Mouse (Mus musculus): Measurements from ENCODE around the gene Kctd21. TPM values are rescaled to one million over a fixed set of nuclear protein-coding genes. Genes with fewer than 3 reads are reported as not detected.

Gene Kctd21
- total RNA-seq, 2 experiments from 2014 or later: 4.1 to 4.9 TPM

DNA sequence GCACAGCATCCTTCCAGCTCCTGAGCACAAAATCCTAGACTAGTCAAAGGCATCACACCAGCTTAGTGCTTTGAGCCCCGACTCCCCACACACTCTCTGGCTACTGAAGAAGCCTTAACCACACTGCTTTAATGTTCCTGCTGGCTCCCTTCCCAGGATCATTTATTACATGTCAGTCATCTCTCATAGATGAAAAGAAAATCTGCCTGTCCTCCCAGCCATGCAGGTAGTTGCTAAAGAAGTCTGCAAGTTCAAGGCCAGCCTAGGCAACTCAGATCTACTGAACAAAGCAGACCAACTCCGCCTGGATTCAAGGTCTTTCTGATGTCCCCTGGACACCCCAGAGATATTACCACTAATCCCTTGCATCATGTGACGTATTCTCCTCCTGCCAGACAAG lies 14.4 kb upstream of the Kctd21 start:
- no peak for DNase-seq

DNA sequence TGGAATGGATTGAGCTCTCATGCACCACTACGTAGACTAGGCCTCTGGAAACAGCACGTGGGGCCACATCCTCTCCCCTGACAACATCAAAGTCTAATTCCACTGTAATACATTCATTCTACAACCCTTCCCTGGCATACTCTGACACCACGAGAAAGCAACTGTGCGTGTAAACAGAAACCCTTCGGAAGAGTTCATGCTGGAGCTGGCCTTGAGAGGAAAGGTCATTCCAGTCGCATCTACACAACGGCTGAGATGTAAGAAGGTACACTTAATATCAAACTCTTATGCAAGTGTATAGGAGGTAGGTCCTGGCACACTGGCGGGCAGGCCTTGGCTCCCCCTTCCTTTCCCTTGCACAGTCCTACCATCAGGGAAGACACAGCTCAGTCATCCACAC lies 7.8 kb upstream of the Kctd21 start:
- DNase-seq: no peak

DNA sequence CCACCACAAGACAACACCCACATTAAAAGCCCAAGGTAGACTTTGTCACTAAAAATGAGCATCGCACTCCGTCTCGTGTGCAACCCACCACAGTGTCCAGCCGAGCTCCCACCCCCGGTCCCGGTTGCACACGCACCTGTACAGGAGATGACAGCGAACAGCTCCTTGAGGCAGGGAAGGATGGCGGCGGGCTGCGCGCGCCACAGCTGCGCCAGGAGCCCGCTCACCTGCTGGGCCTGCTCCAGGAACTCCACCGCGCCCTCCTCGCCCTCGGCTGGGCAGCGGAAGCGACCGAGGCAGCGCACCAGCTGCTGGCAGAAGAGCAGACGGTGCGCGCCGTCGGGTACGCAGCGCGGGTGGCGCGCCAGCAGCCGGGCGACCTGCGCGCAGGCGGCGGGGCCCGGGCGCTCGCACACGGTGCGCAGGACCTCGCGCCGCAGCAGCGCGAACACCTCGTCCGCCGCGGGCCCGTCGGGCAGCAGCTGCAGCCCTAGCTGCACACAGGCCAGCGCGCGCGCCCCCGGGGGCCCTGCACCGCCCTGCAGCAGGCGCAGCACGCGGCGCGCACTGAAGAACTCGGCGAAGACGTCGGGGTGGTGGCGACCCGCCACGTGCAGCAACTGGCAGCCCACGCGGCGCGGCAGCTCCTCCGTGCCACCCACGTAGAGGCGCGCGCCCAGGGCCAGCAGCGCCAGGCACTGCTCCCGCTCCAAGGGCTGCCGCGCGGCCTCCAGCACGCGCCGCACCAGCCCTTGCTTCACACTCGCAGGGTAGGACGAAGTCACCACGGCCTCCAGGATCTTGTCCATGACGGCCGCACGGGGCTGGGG lies 6.8 kb upstream of the Kctd21 start:
- no peak for DNase-seq

DNA sequence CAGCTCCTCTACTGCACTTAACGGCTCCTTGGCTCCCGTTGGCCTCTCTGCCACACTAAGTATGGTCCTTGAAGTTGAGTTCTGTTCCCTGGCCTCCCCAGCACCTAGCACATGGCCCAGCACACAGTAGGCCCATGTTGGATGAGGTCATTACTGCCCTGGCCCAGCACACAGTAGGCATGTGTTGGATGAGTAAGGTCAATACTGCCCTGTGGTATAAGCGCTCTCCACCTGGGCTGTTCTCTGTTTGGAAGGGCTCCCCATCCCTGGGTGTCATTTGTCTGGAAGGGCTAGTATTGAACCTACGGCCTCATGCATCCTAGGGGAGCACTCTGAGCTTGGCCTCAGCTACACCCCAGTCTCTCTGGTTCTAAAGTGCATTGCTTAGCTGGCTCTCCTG lies 4.8 kb upstream of the Kctd21 start:
- DNase-seq: no peak

DNA sequence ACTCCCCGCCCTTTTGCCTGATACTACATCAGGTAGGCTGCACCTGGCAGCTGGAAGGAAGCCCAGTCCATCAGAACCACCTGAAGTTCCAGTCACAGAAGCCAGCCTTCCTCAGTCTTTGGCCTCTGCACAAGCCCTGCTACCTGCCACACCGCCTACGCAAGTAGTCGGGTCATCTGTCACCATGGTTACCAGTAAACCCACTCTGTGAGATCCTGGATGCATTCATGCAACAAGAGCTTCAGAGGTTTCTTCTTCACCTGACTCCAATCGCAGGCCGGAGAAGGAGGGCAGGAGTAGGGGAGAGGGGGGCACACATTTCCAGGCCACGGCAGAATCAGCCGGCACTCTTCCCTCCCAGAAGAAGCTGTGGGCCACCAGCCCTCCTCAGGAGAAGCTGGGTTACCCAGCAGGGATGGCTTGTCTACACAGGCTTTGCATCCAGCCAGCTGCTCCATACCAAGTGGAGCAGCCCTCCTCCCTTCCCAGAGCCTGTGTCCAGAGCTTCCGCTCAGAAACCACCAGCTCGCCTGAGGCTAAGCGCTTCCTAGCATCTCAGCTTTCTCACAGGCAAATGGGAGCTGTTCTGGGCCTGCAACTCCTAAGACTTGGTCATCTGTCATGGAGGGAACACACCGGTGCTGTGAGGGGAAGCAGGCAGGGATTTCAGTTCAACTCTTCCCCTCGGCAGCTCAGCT lies 3.1 kb upstream of the Kctd21 start:
- DNase-seq: no peak

DNA sequence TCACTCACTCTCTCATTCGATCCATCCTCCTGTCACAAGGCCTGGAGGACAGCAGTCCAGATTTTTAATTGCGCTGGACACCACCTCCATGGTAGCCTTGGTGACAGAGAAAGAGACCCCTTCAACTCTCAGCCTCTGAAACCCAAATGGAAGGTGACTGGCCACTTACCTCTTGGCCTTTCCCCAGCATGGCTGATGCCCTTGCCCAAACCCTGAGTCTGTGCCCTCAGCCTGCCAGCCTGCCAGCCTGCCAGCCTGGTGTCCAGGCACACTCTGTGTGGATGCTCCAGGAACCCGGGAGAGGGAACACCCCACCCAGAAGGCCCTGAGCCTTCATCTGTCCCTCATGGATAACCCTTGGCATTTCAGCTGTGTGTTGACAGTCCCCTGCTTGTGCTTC lies 2.5 kb upstream of the Kctd21 start:
- DNase-seq: no peak

DNA sequence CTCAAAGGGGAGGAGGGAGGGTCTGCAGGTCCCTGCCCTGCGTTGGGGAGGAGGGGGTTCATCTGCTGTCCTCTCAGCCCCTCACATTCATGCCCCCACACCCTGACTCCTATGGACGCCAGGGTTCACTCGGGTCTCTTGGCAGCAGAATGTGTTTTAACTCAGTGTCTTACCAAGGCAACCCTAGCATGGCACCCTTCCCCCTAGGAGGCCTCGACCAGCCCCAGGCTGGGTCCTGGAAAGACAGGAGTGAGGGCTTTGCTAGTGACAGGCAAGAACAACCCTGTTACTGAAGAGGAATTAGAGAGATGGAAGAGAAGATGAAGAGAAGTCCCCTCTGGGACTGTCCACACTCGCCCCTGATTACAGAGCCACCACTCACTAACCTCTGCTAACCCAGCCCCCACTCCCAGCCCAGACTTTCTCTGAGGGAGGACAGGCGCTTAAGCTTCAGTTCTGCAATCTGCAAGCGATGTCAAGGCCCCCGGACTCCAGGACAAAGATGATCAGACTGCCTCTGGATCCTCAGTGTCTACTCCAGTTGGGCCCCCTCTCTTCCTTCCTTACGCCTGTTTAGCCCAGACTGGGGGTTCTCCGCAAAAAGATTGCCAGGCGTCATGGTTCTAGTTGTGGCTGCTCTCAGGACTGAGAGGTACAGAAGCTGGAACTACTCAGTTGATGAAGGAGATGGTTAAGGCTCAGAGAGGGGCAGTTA lies 1.0 kb upstream of the Kctd21 start:
- no peak for DNase-seq

DNA sequence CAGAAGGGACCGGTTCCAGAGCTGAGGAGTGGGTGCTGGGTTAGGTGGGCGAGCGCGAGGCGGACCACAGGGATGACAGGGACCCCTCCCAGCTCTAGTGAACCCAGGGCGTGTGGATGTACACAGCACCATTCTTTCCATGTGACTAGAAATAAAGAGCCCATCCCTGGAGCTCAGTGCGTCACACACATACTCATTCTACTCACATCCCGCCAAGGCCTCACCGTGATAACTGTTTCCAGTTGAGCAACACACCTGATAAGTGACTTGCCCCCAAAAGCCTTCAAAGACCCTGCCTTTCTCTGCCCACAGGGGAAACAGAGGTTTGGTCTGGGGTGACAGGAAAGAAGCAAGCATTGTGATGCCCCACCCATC lies 527 bp downstream of the Kctd21 start:
- no peak for DNase-seq

DNA sequence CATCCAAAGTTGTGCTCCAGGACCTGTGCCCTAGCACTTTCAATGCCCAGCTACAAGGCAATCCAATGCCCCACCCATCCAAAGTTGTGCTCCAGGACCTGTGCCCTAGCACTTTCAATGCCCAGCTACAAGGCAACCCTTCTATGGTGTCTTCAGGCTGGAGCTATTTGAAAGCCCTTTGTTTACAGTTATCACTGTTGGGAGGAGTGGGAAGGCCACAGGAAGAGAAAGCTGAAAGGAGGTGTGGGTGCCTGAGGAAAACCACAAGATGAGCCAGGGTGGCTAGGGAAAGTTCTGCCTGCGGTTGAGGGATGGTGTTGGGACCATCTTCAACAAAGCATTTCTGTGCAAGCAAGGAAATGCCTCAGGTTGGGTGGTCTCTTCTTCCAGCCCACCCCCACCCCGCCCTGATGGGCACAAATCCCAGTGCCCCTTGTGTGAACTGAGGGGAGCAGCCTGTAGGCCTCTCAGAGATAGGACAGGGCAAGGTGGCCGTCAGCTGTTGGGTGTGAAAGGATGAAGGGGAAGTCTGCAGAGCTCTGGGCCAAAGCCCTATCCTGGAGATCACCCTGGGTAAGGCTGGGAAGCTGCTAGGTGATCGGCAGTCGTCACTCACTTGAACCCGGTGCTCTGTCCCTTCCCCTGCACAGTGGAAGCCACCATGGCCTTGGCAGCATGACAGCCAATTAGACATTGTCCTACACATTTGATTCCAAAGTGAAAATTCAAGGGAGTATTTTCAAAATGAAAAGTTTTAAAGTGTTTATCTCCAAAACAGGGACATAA lies 1.2 kb downstream of the Kctd21 start:
- DNase-seq: no peak

DNA sequence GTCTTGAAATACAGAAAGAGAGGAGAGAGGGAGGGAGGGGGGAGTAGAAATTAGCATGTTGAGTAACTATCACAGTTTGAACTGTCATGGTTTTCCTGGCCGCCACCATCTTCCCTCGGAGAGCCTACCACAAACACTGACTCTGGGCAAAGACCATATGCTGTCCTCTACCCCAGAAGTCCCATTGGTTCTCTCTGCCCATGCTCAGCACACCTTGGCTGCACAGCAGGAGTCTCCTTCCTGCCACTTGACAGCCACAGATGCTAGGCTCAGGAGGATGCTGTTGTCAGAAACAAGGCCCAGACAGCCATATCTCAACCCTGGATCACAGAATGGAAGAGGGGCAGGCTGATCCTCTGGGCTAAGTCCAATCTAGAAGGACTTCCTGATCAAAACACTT lies 2.3 kb downstream of the Kctd21 start:
- no peak for DNase-seq

DNA sequence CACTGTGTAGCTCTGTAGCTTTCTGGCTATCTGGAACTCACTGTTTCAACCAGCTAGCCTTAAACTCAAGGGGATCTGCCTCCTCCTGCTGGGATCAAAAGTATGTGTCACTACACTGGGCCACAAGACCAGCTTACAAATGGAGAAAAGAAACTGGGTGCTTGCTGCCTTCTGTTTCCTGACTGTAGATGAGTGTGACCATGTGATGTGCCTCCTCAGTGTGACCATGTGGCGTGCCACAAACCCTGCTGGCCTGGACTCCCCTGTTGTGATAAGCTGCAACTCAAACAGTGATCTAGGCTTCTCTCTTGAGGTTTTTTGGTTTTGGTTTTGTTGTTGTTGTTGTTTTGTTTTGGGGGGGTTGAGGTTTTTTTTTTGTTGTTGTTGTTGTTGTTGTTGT lies 4.6 kb downstream of the Kctd21 start:
- no peak for DNase-seq

DNA sequence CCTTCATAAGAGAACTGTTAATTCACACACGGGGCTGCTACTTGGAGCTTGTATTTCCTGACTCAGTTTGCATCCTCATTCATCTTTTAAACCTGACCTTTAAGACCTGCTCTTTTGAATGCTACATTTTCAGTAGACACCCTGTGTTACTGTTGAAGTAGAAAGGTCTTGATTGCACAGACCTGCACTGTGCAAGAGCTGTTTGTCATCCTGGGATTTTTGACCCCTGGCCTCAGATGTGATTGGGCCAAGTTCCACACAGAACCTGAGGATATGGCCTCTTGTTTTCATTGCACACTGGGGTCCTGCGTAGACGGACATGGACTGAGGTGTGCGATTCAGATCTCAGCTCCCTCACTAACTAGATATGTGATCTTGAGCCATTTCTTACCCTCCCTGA lies 6.5 kb downstream of the Kctd21 start:
- DNase-seq: no peak

DNA sequence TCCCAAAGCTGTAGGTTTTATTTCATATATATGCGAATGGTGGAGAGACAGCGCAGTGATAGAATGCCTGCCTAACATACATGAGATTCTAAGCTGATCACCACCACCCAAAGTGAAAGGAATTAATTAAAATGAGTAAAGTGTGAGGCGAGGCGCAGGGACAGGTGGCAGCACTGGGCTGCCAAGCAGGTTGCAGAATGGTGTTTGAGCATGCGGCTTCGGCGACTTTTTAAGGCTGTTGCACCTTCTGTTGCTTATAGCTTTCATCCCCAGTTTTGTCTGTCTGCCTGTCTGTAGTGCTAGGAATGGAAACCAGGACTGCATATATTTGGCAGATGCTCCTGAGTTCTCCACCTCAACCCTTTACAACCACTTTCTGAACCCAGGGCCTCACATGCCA lies 7.5 kb downstream of the Kctd21 start:
- DNase-seq: no peak

DNA sequence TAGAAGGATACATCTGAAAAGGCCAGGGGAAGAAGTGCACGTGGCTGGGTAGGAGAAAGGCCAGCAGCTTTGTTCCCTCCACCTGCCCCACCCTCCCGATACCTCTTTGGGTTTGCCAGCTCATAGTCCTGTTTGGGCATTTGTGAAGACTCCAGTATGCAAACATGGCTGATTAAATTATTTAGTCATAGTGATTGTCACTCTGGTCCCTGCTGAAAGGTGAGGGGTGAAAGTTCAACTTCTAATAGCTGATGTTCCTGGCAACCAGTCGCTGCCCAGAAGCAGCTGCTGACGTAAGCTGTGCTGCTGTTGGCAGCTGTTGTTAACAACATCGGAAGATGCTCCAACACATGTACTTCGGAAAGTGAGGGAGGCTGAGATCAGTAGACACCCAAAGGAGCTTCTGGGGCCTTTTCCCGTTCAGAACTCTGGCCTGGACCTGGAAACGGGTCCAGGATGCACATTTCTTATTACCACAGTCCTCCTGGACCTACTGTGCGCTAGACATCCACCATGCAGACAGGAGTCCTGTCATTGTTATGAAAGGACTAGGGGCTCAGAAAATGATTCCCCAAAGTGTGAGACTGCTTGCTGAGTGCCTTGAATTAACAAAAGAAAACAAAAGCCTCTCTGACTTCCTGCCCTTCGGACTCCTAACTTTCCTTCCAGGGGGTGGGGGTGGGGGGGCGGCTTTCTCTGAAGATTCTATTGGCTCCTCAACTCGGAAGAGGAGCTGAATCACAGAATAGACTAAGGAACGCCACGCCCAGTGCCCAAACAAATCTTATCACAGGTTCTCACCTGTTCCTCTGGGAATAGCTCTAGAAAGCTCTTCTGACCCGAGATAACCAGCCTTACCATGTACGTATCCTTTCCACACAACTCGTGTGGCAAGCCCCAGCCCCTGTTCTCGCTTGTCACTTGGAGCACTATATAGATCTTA lies 9.1 kb downstream of the Kctd21 start:
- peak; percentile 38 to 56 for DNase-seq

DNA sequence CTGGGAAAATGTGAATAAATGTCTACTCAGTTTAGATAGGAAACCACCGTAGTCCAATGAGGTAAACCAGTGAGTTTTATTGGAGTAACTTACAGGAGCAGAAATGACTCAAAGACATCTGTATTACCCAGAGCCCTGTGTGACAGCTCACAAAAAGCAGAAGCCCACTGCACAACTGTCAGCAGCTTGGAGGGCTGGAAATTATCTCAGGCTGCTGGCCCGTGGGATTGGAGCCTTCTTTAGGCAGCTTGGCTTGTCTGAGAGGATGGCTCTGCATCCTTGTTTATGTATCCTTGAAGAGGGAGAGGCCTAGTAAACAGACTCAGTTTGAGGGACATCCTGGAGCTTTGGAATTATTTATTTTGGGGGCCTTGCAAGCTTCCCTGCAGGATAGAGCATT lies 10.8 kb downstream of the Kctd21 start:
- DNase-seq: no peak

DNA sequence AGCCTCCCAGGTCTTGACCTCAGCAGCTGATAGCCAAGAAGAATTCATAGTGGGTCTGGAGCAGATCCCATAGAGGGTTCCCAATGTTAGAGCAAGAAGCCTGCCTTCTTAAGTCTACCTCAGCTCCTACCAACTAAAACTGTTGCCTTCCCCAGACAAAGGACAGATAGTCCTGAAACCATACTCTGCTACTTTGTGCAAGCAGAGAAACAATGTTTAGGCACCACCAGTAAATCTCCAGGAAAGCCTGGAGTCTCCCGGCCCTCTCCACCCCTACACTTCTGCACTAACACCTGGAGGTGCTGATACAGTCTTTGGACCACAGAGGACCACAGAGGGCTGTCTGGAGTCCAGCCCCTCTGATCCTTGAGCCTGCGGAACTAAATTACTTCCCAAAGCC lies 12.5 kb downstream of the Kctd21 start:
- no peak for DNase-seq

DNA sequence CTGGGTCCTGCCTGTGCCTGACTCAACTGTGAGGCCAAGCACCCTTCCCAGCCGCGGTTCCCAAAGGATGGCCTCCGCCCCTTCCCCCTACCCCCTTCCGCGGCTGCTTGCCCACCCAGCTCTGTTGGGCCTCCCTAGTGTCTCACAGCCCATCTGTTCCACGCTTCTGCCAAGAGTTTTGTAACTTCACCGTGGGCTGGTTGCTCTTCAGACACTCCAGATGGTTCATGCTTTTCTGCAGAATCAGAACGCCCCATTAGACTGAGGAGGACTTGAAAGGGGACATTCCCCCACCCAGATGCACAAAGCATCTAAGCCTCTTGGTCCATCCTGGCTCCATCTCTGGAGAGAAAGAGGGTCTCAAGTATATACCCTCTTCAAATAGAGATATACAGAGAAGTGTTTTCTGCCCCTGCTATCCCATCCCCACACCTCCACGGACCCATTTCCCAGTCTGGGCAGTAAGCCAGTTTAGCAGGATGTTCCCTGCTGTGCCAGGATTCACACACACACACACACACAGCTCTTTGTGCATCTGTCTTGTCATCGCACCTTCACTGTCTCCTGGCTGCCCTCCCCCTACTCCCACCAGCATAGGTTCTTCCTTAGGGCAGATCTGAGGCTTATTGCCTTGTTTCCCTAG lies 13.2 kb downstream of the Kctd21 start:
- DNase-seq: peak; percentile 68 to 79

DNA sequence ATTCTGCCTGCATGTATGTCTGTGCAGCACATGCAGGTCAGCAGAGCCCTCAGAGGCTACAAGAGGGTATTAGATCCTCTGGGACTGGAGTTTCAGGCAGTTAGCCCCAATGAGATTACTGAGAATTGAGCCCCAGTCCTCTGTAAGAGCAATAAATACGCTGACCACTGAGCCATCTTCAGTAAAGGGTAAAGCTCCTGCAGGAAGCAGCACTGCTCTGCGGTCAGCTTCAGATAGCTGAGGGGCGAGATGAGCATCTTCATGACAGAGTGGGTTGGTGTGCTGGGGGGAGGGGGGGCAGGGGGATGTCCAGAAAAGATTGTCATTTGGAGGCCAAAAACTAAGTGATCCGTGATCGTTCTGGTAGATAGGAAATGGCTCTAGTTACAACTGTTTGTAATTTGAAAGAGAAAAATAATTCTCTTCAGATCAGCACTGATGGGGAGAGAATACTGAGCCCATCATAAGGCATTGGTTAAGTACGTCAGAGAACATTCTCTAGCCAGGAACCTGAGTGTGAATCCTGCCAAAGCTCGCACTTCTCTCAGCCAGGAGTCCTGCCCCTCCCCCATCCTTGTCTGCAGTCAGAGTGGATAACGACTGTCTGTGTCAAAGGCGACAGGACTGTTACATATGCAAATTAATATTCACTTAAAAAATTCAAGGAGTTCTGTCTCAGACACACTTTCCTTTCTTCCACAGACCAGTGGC lies 14.1 kb downstream of the Kctd21 start:
- DNase-seq: no peak

DNA sequence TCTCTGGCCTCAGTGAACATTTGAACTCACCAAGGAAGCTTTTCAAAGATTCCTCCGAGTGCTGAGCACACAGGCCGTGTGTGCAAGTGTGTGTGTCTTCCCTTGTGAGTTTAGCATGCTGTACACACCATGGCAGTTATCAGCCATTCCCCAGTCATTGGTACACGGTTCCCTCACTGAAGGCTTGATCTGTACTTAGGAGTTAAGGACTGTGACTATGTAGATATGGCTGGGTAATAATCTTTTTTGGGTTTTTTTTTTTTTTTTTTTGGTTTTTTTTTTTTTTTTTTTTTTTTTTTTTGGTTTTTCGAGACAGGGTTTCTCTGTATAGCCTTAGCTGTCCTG lies 14.7 kb downstream of the Kctd21 start:
- DNase-seq: no peak

DNA sequence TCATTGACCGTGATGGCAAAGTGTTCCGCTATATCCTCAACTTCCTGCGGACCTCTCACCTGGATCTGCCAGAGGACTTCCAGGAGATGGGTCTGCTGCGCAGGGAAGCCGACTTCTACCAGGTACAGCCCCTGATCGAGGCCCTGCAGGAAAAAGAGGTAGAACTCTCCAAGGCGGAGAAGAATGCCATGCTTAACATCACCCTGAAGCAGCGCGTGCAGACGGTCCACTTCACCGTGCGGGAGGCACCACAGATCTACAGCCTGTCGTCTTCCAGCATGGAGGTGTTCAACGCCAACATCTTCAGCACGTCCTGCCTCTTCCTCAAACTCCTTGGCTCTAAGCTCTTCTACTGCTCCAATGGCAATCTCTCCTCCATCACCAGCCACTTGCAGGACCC lies 15.3 kb downstream of the Kctd21 start:
- DNase-seq: no peak

All from heart, adult 18-20 months (tissue).